Mouse (Mus musculus) stomach, embryonic 14.5 days (tissue): Measurements from ENCODE around the gene Hist1h2ak. TPM values are rescaled to one million over a fixed set of nuclear protein-coding genes. Genes with fewer than 3 reads are reported as not detected.
"Not testable (repeated sequence)": the region's sequence is repeated elsewhere in the genome, so short reads cannot be mapped to it uniquely, and the experiment has no call there.

Experiments used
- ATAC-seq: fragments of 200-750 bp; cut with Nextera tagmentation; 2 replicates; pipeline ENCODE4 v1.8.0; 2017; ENCODE audit warnings: low read depth, moderate TSS enrichment; ENCODE audit not compliant: insufficient number of reproducible peaks, insufficient read depth, low FRiP score
- H3K27ac ChIP-seq: fragments of 300-500 bp; sonication (generic); 2 replicates; pipeline ENCODE4 v1.5.1; 2014; ENCODE audit warnings: mild to moderate bottlenecking, low read length, moderate library complexity, mixed read lengths
- H3K27me3 ChIP-seq: fragments of 300-500 bp; sonication (generic); 2 replicates; pipeline ENCODE4 v1.6.1; 2014; ENCODE audit warnings: low read length, control low read depth, mixed read lengths; ENCODE audit not compliant: control insufficient read depth, insufficient read depth
- H3K36me3 ChIP-seq: fragments of 300-500 bp; sonication (generic); 2 replicates; pipeline ENCODE4 v1.6.1; 2014; ENCODE audit warnings: mild to moderate bottlenecking, control low read depth, low read length, moderate library complexity, mixed read lengths; ENCODE audit not compliant: control insufficient read depth, insufficient read depth
- H3K4me1 ChIP-seq: fragments of 300-500 bp; sonication (generic); 2 replicates; pipeline ENCODE4 v1.6.1; 2014; ENCODE audit warnings: low read length, control low read depth, mixed read lengths; ENCODE audit not compliant: control insufficient read depth, insufficient read depth
- H3K4me2 ChIP-seq: fragments of 300-500 bp; sonication (generic); replicated peaks from 2 replicates; pipeline ENCODE4 v1.6.1; 2014; ENCODE audit warnings: low read depth, low read length, control low read depth
- H3K4me3 ChIP-seq: fragments of 300-500 bp; sonication (generic); 2 replicates; pipeline ENCODE4 v1.5.1; 2014; ENCODE audit warnings: low read depth, low read length, control low read depth
- H3K9ac ChIP-seq: fragments of 300-500 bp; sonication (generic); replicated peaks from 2 replicates; pipeline ENCODE4 v1.6.1; 2014; ENCODE audit warnings: low read depth, mild to moderate bottlenecking, control low read depth, low read length, moderate library complexity, mixed read lengths
- H3K9me3 ChIP-seq: fragments of 300-500 bp; sonication (generic); 2 replicates; pipeline ENCODE4 v1.6.1; 2016; ENCODE audit warnings: low read depth, low read length, control low read depth; ENCODE audit not compliant: control insufficient read depth
- WGBS: fragments of 180-500 bp; shearing (Covaris S2); extraction: QIAGEN DNeasy Blood & Tissue Kit; methylation state at CpG from one replicate; pipeline ENCODE4 v1.1.7; 2014; 5-methylcytosine and 5-hydroxymethylcytosine counted together
- polyA plus RNA-seq: library from polyadenylated mRNA; unstranded; fragments of >200 nt; fragmentation: Nextera tagmentation; extraction: Ambion mirVana; gene quantifications from 2 replicates; pipeline ENCODE4 v1.2.1, GENCODE M21; 2014

Gene Hist1h2ak
- polyA plus RNA-seq, 1 experiment from 2014 or later, result 13.3 TPM

GRCm38 (mm10) chr13:21718381-21719080, 35.1 kb downstream of the Hist1h2ak start:
- Histone ChIP-seq H3K27me3 (no peaks in the 10 kb centered on the region), H3K4me1 (peaks cover 20% of the 10 kb centered on the region; the same call in 1 of the 2 replicates), H3K4me2 (peak overlapping the region; percentile 56), H3K27ac (peak overlapping the region; percentile 88), H3K36me3 (no peaks in the 10 kb centered on the region), H3K9ac (peak overlapping the region; percentile 73), H3K4me3 (peak overlapping the region; percentile 41), H3K9me3 (no peaks in the 10 kb centered on the region)
- 55% methylated on average over 4 of the region's 4 CpGs for WGBS
- no peak for ATAC-seq

GRCm38 (mm10) chr13:21717397-21718357, 36.0 kb downstream of the Hist1h2ak start, which contains the start of gene Hist1h3h:
Gene Hist1h3h, plus strand, starts transcription at chr13:21717659.
- Histone ChIP-seq H3K9ac (peak within 1 kb of the TSS; percentile 73), H3K4me2 (peak within 1 kb of the TSS; percentile 84), H3K27ac (peak within 1 kb of the TSS; percentile 95), H3K4me1 (peaks cover 20% of the 10 kb centered on the region; the same call in 1 of the 2 replicates), H3K4me3 (peak within 1 kb of the TSS; percentile 41)
- not testable (repeated sequence) for H3K36me3 ChIP-seq, H3K9me3 ChIP-seq, H3K27me3 ChIP-seq
- peak; percentile 54 for ATAC-seq
- under 1% methylated on average over 25 of the region's 56 CpGs for WGBS

DNA sequence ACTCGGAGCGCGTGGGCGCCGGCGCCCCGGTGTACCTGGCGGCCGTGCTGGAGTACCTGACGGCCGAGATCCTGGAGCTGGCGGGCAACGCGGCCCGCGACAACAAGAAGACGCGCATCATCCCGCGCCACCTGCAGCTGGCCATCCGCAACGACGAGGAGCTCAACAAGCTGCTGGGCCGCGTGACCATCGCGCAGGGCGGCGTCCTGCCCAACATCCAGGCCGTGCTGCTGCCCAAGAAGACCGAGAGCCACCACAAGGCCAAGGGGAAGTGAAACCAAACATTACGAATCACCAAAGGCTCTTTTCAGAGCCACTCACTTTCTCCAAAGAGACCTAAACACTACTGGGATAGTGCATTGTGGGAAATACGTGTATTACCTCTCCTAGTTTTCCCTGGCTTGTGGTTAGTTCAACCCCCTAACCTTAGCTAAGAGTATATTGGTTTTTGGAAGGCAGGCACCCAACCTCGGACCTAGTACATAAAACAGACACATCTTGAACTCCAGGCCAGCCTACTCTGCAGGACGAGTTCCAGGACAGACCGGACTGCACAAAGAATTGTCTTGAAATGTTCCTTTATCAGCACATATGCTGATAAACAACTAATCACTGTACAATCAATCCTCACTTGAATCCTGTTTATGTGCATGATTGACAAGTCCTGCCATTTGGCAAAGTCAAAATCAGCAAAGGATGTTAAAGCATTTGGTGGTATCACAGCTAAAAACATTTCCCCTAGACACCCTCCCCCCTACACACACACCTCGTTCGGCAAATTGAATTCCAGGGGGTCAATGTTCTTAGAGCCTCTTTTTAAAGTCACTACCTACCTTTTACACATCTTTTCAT, 36.9 kb downstream of the Hist1h2ak start:
- Histone ChIP-seq H3K4me2 (peak overlapping the region; percentile 84), H3K4me3 (peak overlapping the region; percentile 41), H3K27ac (peak overlapping the region; percentile 95), H3K9ac (peak overlapping the region; percentile 60), H3K4me1 (peaks cover 20% of the 10 kb centered on the region; the same call in 1 of the 2 replicates)
- not testable (repeated sequence) for H3K9me3 ChIP-seq, ATAC-seq, H3K27me3 ChIP-seq, H3K36me3 ChIP-seq
- WGBS, result under 1% methylated on average over 8 of the region's 38 CpGs

- H3K36me3 ChIP-seq, H3K9me3 ChIP-seq, H3K27me3 ChIP-seq: not testable (repeated sequence)
- Histone ChIP-seq H3K4me1 (peaks cover 19% of the 10 kb centered on the region; the same call in 1 of the 2 replicates), H3K9ac (peak within 1 kb of the TSS; percentile 65), H3K27ac (peak within 1 kb of the TSS; percentile 95), H3K4me2 (peak within 1 kb of the TSS; percentile 84), H3K4me3 (peak within 1 kb of the TSS; percentile 41)
- peak; percentile 93 for ATAC-seq
- WGBS, result 0% methylated on average over 28 of the region's 50 CpGs
Observed at GRCm38 (mm10) chr13:21715864-21716539, 37.6 kb downstream of the Hist1h2ak start, which contains the start of the genes Hist1h2bl and Hist1h2ai. Gene Hist1h2bl, minus strand, starts transcription at chr13:21716143. Gene Hist1h2ai, plus strand, starts transcription at chr13:21716422.

DNA sequence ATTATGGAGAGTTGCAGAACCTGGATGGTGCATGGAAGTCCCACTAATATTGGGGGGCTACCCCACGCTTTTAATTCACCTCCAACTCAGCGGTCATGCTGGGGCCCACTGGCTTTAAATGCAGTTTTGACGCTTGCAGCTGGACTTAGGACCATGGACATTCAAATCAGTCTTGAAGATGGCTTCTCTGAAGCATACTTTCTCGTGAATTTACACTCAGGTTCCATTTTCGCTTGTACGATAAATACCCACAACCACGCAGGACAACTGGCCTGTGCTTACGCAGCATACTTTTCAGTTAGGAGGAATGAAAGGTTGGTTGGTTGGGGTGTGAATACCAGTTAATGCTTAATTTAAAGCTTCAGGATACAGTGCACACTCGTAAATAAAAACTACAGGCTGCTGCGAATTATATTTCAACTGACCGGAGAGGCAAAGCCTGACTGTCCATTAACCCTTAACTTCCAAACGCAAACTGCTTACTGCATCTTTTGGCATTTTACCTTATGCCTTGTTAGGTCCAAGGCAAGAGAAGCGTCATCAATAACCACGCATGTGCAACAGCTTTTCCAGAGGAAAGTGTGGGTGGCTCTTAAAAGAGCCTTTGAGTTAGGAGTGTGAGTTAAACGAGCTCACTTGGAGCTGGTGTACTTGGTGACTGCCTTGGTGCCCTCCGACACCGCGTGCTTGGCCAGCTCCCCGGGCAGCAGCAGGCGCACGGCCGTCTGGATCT, 38.3 kb downstream of the Hist1h2ak start:
- Histone ChIP-seq H3K4me1 (peaks cover 14% of the 10 kb centered on the region; the same call in 1 of the 2 replicates), H3K27me3 (no peaks in the 10 kb centered on the region), H3K4me2 (peak overlapping the region; percentile 79), H3K9me3 (no peaks in the 10 kb centered on the region), H3K9ac (peak overlapping the region; percentile 65), H3K36me3 (no peaks in the 10 kb centered on the region), H3K4me3 (peak overlapping the region; percentile 41), H3K27ac (peak overlapping the region; percentile 91)
- WGBS, result under 1% methylated on average over 21 of the region's 22 CpGs
- no peak for ATAC-seq

GRCm38 (mm10) chr13:21714725-21715124, 38.9 kb downstream of the Hist1h2ak start:
- Histone ChIP-seq H3K4me3 (peak overlapping the region; percentile 41), H3K9me3 (no peaks in the 10 kb centered on the region)

DNA sequence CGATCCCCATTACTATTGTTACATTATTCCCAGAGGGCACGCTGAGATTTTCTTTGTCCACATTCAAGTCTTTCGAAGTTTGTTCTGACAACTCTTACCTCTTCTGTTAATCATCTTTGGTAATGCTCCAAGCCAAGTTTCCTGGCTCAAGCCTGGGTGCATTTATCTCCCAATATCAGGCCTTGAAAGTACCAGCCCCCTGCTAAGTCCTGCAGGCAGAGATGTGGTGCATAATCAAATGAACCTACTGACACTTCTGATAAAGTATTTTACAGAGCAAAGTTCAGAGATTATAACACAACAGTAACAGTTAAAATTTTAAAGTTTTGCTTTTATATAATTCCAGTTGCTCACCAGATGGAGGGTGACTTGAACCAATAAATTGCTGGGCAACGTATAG, 41.9 kb downstream of the Hist1h2ak start:
- H3K27ac ChIP-seq, result peak overlapping the region; percentile 30; the same call in 1 of the 2 replicates
- H3K9me3 ChIP-seq, result no peaks in the 10 kb centered on the region
- H3K27me3 ChIP-seq, result no peaks in the 10 kb centered on the region
- H3K4me3 ChIP-seq, result peak overlapping the region; percentile 68
- no peak overlapping the region for H3K9ac ChIP-seq
- peaks cover 7% of the 10 kb centered on the region; the same call in 1 of the 2 replicates for H3K4me1 ChIP-seq
- WGBS, result 21% methylated on average over 4 of the region's 4 CpGs
- H3K36me3 ChIP-seq, result no peaks in the 10 kb centered on the region
- ATAC-seq, result no peak
- H3K4me2 ChIP-seq, result peak overlapping the region; percentile 53

More at GRCm38 (mm10) chr13:21714725-21715124, 38.9 kb downstream of the Hist1h2ak start:
- ATAC-seq, result no peak
- H3K9ac ChIP-seq, result peak overlapping the region; percentile 65; the same call in 1 of the 2 replicates
- H3K4me2 ChIP-seq, result peak overlapping the region; percentile 79
- under 1% methylated on average over 7 of the region's 7 CpGs for WGBS
- no peaks in the 10 kb centered on the region for H3K36me3 ChIP-seq
- H3K27ac ChIP-seq, result peak overlapping the region; percentile 91
- peaks cover 14% of the 10 kb centered on the region; the same call in 1 of the 2 replicates for H3K4me1 ChIP-seq
- H3K27me3 ChIP-seq, result no peaks in the 10 kb centered on the region
